Mouse (Mus musculus) MEL (cell line): Measurements from ENCODE around the gene Tmprss13. TPM values are rescaled to one million over a fixed set of nuclear protein-coding genes. Genes with fewer than 3 reads are reported as not detected.

Experiments
- DNase-seq: peaks from one replicate; pipeline ENCODE4 v3.0.0; 2011; ENCODE audit warnings: low read depth, low spot score
- H3K27ac ChIP-seq: 2 replicates; pipeline ENCODE4 v1.5.1; 2012; ENCODE audit warnings: low read depth, mild to moderate bottlenecking, control low read depth, low read length, moderate library complexity; ENCODE audit not compliant: control insufficient read depth
- H3K27me3 ChIP-seq, 2 experiments: fragments of 150-350 bp in 1 of 2; sonication (generic) in 1 of 2; 2 replicates each; pipeline ENCODE4 v1.6.1; 2012; ENCODE audit warnings: low read length in 2 of 2, mild to moderate bottlenecking in 2 of 2, improper control_type of control experiment in 1 of 2, moderate library complexity in 1 of 2; ENCODE audit not compliant: insufficient read depth in 2 of 2, control insufficient read depth in 1 of 2
- H3K36me3 ChIP-seq, 2 experiments: 2 replicates each; pipeline ENCODE4 v1.6.1; 2012 to 2014; ENCODE audit warnings: low read length in 2 of 2, improper control_type of control experiment in 1 of 2, inconsistent platforms in 1 of 2, mild to moderate bottlenecking in 1 of 2; ENCODE audit not compliant: insufficient read depth in 2 of 2, control insufficient read depth in 1 of 2
- H3K4me1 ChIP-seq, 2 experiments: fragments of 150-350 bp in 1 of 2; sonication (generic) in 1 of 2; 2 replicates each; pipeline ENCODE4 v1.6.1; 2012; ENCODE audit warnings: low read length in 2 of 2, improper control_type of control experiment in 1 of 2, mild to moderate bottlenecking in 1 of 2; ENCODE audit not compliant: insufficient read depth in 2 of 2, control insufficient read depth in 1 of 2
- H3K4me3 ChIP-seq, 2 experiments: fragments of 150-350 bp in 1 of 2; sonication (generic) in 1 of 2; 2 replicates each; pipeline ENCODE4 v1.5.1; 2012; ENCODE audit warnings: low read depth in 2 of 2, low read length in 2 of 2, mild to moderate bottlenecking in 2 of 2, moderate library complexity in 2 of 2, control low read depth in 1 of 2, improper control_type of control experiment in 1 of 2; ENCODE audit not compliant: control insufficient read depth in 1 of 2, insufficient read depth in 1 of 2
- H3K79me2 ChIP-seq: 2 replicates; pipeline ENCODE4 v1.6.1; 2012; ENCODE audit warnings: mild to moderate bottlenecking, low read length, moderate library complexity; ENCODE audit not compliant: control insufficient read depth, poor library complexity, insufficient read depth
- H3K9ac ChIP-seq: 2 replicates; pipeline ENCODE4 v1.6.1; 2012; ENCODE audit warnings: low read depth, mild to moderate bottlenecking, control low read depth, low read length, moderate library complexity; ENCODE audit not compliant: control insufficient read depth, poor library complexity, severe bottlenecking
- H3K9me3 ChIP-seq: fragments of 150-350 bp; sonication (generic); replicated peaks from 2 replicates; pipeline ENCODE4 v1.6.1; 2012; ENCODE audit warnings: mild to moderate bottlenecking, low read length, improper control_type of control experiment, moderate library complexity; ENCODE audit not compliant: insufficient read depth
- BHLHE40 ChIP-seq: IDR thresholded peaks from 2 replicates; pipeline ENCODE4 v1.6.1; 2012; ENCODE audit warnings: low read depth, mild to moderate bottlenecking, inconsistent platforms, low read length, improper control_type of control experiment, borderline replicate concordance
- CHD1 ChIP-seq: IDR thresholded peaks from 2 replicates; pipeline ENCODE4 v1.6.1; 2012; ENCODE audit warnings: low read depth, mild to moderate bottlenecking, inconsistent platforms, low read length, improper control_type of control experiment
- CHD2 ChIP-seq: IDR thresholded peaks from 2 replicates; pipeline ENCODE4 v1.6.1; 2011; ENCODE audit warnings: low read length, improper control_type of control experiment
- CTCF ChIP-seq, 3 experiments: IDR thresholded peaks in 2 of 3; conservative IDR thresholded peaks in 1 of 3; 2 replicates each; pipeline ENCODE4 v1.5.1; 2011 to 2012; ENCODE audit warnings: low read length in 3 of 3, low read depth in 2 of 3, mild to moderate bottlenecking in 2 of 3, improper control_type of control experiment in 1 of 3, inconsistent platforms in 1 of 3, mixed read lengths in 1 of 3, moderate library complexity in 1 of 3; ENCODE audit not compliant: control insufficient read depth in 1 of 3, insufficient read depth in 1 of 3, poor library complexity in 1 of 3, severe bottlenecking in 1 of 3
- E2F4 ChIP-seq: IDR thresholded peaks from 2 replicates; pipeline ENCODE4 v1.6.1; 2011; ENCODE audit warnings: low read depth, low read length, improper control_type of control experiment, borderline replicate concordance
- EP300 ChIP-seq, 2 experiments: IDR thresholded peaks; 2 replicates each; pipeline ENCODE4 v1.6.1; 2011; ENCODE audit warnings: improper control_type of control experiment in 2 of 2, low read length in 2 of 2, low read depth in 1 of 2, mild to moderate bottlenecking in 1 of 2
- ETS1 ChIP-seq: IDR thresholded peaks from 2 replicates; pipeline ENCODE4 v1.6.1; 2012; ENCODE audit warnings: low read depth, mild to moderate bottlenecking, inconsistent platforms, low read length, improper control_type of control experiment, moderate library complexity
- GATA1 ChIP-seq: IDR thresholded peaks from 2 replicates; pipeline ENCODE4 v1.6.1; 2011; ENCODE audit warnings: low read depth, low read length, improper control_type of control experiment
- HCFC1 ChIP-seq: IDR thresholded peaks from 2 replicates; pipeline ENCODE4 v1.6.1; 2012; ENCODE audit warnings: low read depth, mild to moderate bottlenecking, inconsistent platforms, low read length, improper control_type of control experiment, moderate library complexity
- JUND ChIP-seq: IDR thresholded peaks from 2 replicates; pipeline ENCODE4 v1.6.1; 2011; ENCODE audit warnings: low read depth, mild to moderate bottlenecking, improper control_type of control experiment, low read length
- KAT2A ChIP-seq: conservative IDR thresholded peaks from 2 replicates; pipeline ENCODE4 v1.6.1; 2012; ENCODE audit warnings: low read depth, low read length, improper control_type of control experiment, inconsistent platforms
- MAFK ChIP-seq: IDR thresholded peaks from 2 replicates; pipeline ENCODE4 v1.6.1; 2011; ENCODE audit warnings: low read depth, mild to moderate bottlenecking, low read length, improper control_type of control experiment, borderline replicate concordance
- MAX ChIP-seq: IDR thresholded peaks from 2 replicates; pipeline ENCODE4 v1.6.1; 2011; ENCODE audit warnings: low read length, improper control_type of control experiment
- MAZ ChIP-seq: IDR thresholded peaks from 2 replicates; pipeline ENCODE4 v1.6.1; 2012; ENCODE audit warnings: low read depth, mild to moderate bottlenecking, inconsistent platforms, low read length, improper control_type of control experiment
- MEF2A ChIP-seq: IDR thresholded peaks from 2 replicates; pipeline ENCODE4 v1.6.1; 2014; ENCODE audit warnings: low read depth, mild to moderate bottlenecking, inconsistent platforms, low read length, improper control_type of control experiment; ENCODE audit not compliant: poor library complexity, insufficient replicate concordance, severe bottlenecking; ENCODE audit errors: extremely low read depth
- MXI1 ChIP-seq: IDR thresholded peaks from 2 replicates; pipeline ENCODE4 v1.6.1; 2011; ENCODE audit warnings: mild to moderate bottlenecking, low read depth, low read length, improper control_type of control experiment
- MYB ChIP-seq: IDR thresholded peaks from 2 replicates; pipeline ENCODE4 v1.6.1; 2011; ENCODE audit warnings: mild to moderate bottlenecking, low read depth, low read length, improper control_type of control experiment
- MYC ChIP-seq: IDR thresholded peaks from 2 replicates; pipeline ENCODE4 v1.6.1; 2011; ENCODE audit warnings: low read depth, mild to moderate bottlenecking, low read length, improper control_type of control experiment, moderate library complexity
- NELFE ChIP-seq: IDR thresholded peaks from 2 replicates; pipeline ENCODE4 v1.6.1; 2011; ENCODE audit warnings: low read depth, low read length, improper control_type of control experiment
- NRF1 ChIP-seq: IDR thresholded peaks from 2 replicates; pipeline ENCODE4 v1.6.1; 2014; ENCODE audit warnings: low read depth, mild to moderate bottlenecking, inconsistent platforms, low read length, improper control_type of control experiment, moderate library complexity; ENCODE audit not compliant: poor library complexity, insufficient read depth, severe bottlenecking
- POLR2A ChIP-seq, 2 experiments: IDR thresholded peaks; 2 replicates each; pipeline ENCODE4 v1.6.1; 2011 to 2012; ENCODE audit warnings: low read length in 2 of 2, mild to moderate bottlenecking in 2 of 2, control low read depth in 1 of 2, improper control_type of control experiment in 1 of 2, low read depth in 1 of 2, moderate library complexity in 1 of 2; ENCODE audit not compliant: control insufficient read depth in 1 of 2, insufficient read depth in 1 of 2, poor library complexity in 1 of 2
- POLR2AphosphoS2 ChIP-seq: IDR thresholded peaks from 2 replicates; pipeline ENCODE4 v1.6.1; 2011; ENCODE audit warnings: low read length, improper control_type of control experiment
- POLR2AphosphoS5 ChIP-seq: IDR thresholded peaks from 2 replicates; pipeline ENCODE4 v1.6.1; 2012; ENCODE audit warnings: low read depth, borderline replicate concordance, mild to moderate bottlenecking, inconsistent platforms, low read length, moderate library complexity, mixed read lengths
- RCOR1 ChIP-seq: IDR thresholded peaks from 2 replicates; pipeline ENCODE4 v1.6.1; 2012; ENCODE audit warnings: low read depth, mild to moderate bottlenecking, inconsistent platforms, low read length, improper control_type of control experiment
- SIN3A ChIP-seq: IDR thresholded peaks from 2 replicates; pipeline ENCODE4 v1.6.1; 2012; ENCODE audit warnings: low read length, improper control_type of control experiment, inconsistent platforms
- SMC3 ChIP-seq: IDR thresholded peaks from 2 replicates; pipeline ENCODE4 v1.6.1; 2011; ENCODE audit warnings: low read depth, low read length, improper control_type of control experiment
- TAL1 ChIP-seq: IDR thresholded peaks from 2 replicates; pipeline ENCODE4 v1.6.1; 2012; ENCODE audit warnings: mild to moderate bottlenecking, inconsistent platforms, low read length, moderate library complexity, mixed read lengths
- TBP ChIP-seq: IDR thresholded peaks from 2 replicates; pipeline ENCODE4 v1.8.0; 2011; ENCODE audit warnings: low read depth, low read length, improper control_type of control experiment
- TCF12 ChIP-seq: IDR thresholded peaks from 2 replicates; pipeline ENCODE4 v1.6.1; 2014; ENCODE audit warnings: low read depth, mild to moderate bottlenecking, inconsistent platforms, low read length, improper control_type of control experiment, moderate library complexity
- UBTF ChIP-seq: IDR thresholded peaks from 2 replicates; pipeline ENCODE4 v1.6.1; 2012; ENCODE audit warnings: low read depth, mild to moderate bottlenecking, inconsistent platforms, low read length, improper control_type of control experiment, moderate library complexity, borderline replicate concordance; ENCODE audit not compliant: insufficient read depth
- USF1 ChIP-seq: IDR thresholded peaks from 2 replicates; pipeline ENCODE4 v1.6.1; 2014; ENCODE audit warnings: low read depth, mild to moderate bottlenecking, inconsistent platforms, low read length, improper control_type of control experiment, moderate library complexity
- USF2 ChIP-seq, 2 experiments: IDR thresholded peaks; 2 replicates each; pipeline ENCODE4 v1.6.1; 2011 to 2012; ENCODE audit warnings: improper control_type of control experiment in 2 of 2, low read length in 2 of 2, borderline replicate concordance in 1 of 2, inconsistent platforms in 1 of 2, low read depth in 1 of 2, mild to moderate bottlenecking in 1 of 2; ENCODE audit not compliant: insufficient read depth in 1 of 2
- ZC3H11A ChIP-seq: IDR thresholded peaks from 2 replicates; pipeline ENCODE4 v1.6.1; 2012; ENCODE audit warnings: low read depth, mild to moderate bottlenecking, inconsistent platforms, low read length, improper control_type of control experiment
- ZKSCAN1 ChIP-seq: IDR thresholded peaks from 2 replicates; pipeline ENCODE4 v1.6.1; 2012; ENCODE audit warnings: low read depth, mild to moderate bottlenecking, inconsistent platforms, low read length, improper control_type of control experiment, moderate library complexity
- ZMIZ1 ChIP-seq: IDR thresholded peaks from 2 replicates; pipeline ENCODE4 v1.6.1; 2012; ENCODE audit warnings: low read depth, mild to moderate bottlenecking, inconsistent platforms, low read length, improper control_type of control experiment, moderate library complexity
- polyA plus RNA-seq, 2 experiments: library from polyadenylated mRNA; stranded (reverse) in 1 of 2; unstranded in 1 of 2; fragments of >175 nt in 1 of 2; fragments of >200 nt in 1 of 2; gene quantifications; 2 replicates each; pipeline versions ENCODE4 v1.2.1 to v1.2.4; 2012; ENCODE audit warnings: low replicate concordance in 2 of 2, low read depth in 1 of 2; ENCODE audit not compliant: insufficient read length in 2 of 2, insufficient read depth in 1 of 2, missing spikeins in 1 of 2
- total RNA-seq: library from RNA; depleted of rRNA; stranded (reverse); fragments of 300-350 nt; gene quantifications from 2 replicates; pipeline ENCODE4 v1.2.3, GENCODE M21; 2012

The Tmprss13 gene
- total and polyA plus RNA-seq, 3 experiments = not detected

GRCm38 (mm10) chr9:45300422-45301104 is 18.3 kb upstream of the Tmprss13 start:
- DNase-seq = peak; percentile 97
- no peaks in the 10 kb centered on the region for H3K79me2 ChIP-seq
- H3K27me3 ChIP-seq = no peaks in the 10 kb centered on the region; a peak in 1 of 4 replicates
- H3K4me3 ChIP-seq = peak overlapping the region; percentile 25 to 35
- peak overlapping the region; percentile 78 for H3K27ac ChIP-seq
- H3K4me1 ChIP-seq = peaks cover 7 to 19% of the 10 kb centered on the region in 2 experiments; a peak in 3 of 4 replicates
- peaks cover 0 to 3% of the 10 kb centered on the region in 2 experiments; a peak in 1 of 4 replicates for H3K36me3 ChIP-seq
- peak overlapping the region; percentile 47; the same call in 1 of the 2 replicates for H3K9ac ChIP-seq
- no peaks in the 10 kb centered on the region for H3K9me3 ChIP-seq
- TF ChIP-seq MAFK (peak; percentile 90), TCF12 (peak; percentile 63), MYB (no peak), GATA1 (peak; percentile 69), ZMIZ1 (0 out of 2 replicates have a peak, but pooled peaks have one; percentile 52), KAT2A (0 out of 2 replicates have a peak, but pooled peaks have one; percentile 37), SMC3 (peak; percentile 73), JUND (peak; percentile 79), ETS1 (peak; percentile 84), MEF2A (no peak), NRF1 (peak; percentile 62; the same call in 1 of the 2 replicates), UBTF (no peak), ZKSCAN1 (no peak), CHD2 (peak; percentile 48), ZC3H11A (peak; percentile 64), E2F4 (no peak), RCOR1 (peak; percentile 45), POLR2A (IDR thresholded peaks at IDR 0.05; ENCODE audit: control insufficient read depth in 1 of 2, insufficient read depth in 1 of 2, low read depth in 1 of 2, low read length in 2 of 2, poor library complexity in 1 of 2) (peak in 1 of 2 experiments; percentile 83; a peak in 2 of 4 replicates), HCFC1 (peak; percentile 78), CHD1 (no peak), POLR2AphosphoS5 (0 out of 2 replicates have a peak, but pooled peaks have one; percentile 40), MAZ (no peak; the same call in 1 of the 2 replicates), NELFE (peak; percentile 72), USF1 (no peak), CTCF (IDR thresholded peaks at IDR 0.05 in 2 of 3, conservative IDR thresholded peaks at IDR 0.05 in 1 of 3; ENCODE audit: control insufficient read depth in 1 of 3, insufficient read depth in 1 of 3, low read depth in 2 of 3, low read length in 3 of 3, poor library complexity in 1 of 3, severe bottlenecking in 1 of 3) (peak; percentile 81 to 91 (median 87)), TBP (0 out of 2 replicates have a peak, but pooled peaks have one; percentile 12), MYC (peak; percentile 90; the same call in 1 of the 2 replicates), BHLHE40 (peak; percentile 76), MAX (peak; percentile 86), USF2 (IDR thresholded peaks at IDR 0.05; ENCODE audit: borderline replicate concordance in 1 of 2, insufficient read depth in 1 of 2, low read depth in 1 of 2, low read length in 2 of 2) (no peak), POLR2AphosphoS2 (peak; percentile 73; the same call in 1 of the 2 replicates), MXI1 (peak; percentile 52; the same call in 1 of the 2 replicates), EP300 (IDR thresholded peaks at IDR 0.05; ENCODE audit: low read depth in 1 of 2, low read length in 2 of 2) (peak; percentile 53 to 77; a peak in 3 of 4 replicates), SIN3A (peak; percentile 69), TAL1 (no peak)
